Mouse (Mus musculus): ENCODE results near the gene Tead4.

DNA sequence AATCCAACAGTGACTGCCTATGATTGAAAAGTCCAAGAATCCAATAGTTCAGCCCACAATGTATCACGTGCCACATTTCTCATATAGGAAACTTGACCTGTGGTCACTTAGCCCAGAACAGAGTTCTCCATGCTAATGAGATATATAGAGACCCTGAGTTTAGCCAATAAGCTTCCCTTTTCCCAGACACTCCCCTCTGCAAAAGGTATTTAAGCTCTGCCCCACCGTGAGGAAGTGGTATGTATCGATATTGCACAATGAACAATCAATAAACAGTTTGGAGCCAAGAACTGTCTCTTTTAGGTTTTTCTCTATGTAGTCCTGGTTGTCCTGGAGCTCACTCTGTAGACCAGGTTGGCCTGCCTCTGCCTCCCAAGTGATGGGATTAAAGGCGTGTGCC is 4.2 kb upstream of the Tead4 start:
- TF ChIP-seq POLR2A (IDR thresholded peaks at IDR 0.05; ENCODE audit: insufficient read depth, low read depth, low read length) (no peak), EP300 (IDR thresholded peaks at IDR 0.05; ENCODE audit: insufficient read depth, low read depth, low read length) (no peak), CTCF (IDR thresholded peaks at IDR 0.05) (no peak)
